In genomic region chr2:165849129-165849528, GRCm38 (mm10) we compare ENCODE assay signal across 7 mouse cellular contexts. TPM values are rescaled to one million over a fixed set of nuclear protein-coding genes. Genes with fewer than 3 reads are reported as not detected.
DNase-seq lines count a peak whose midpoint lies in the region; ATAC-seq and TF ChIP-seq lines count a peak whose summit lies in the region.

No protein-coding gene starts in this region.

- peak; percentile 71 for ATAC-seq in forebrain, embryonic 13.5 days
- peak; percentile 47 for ATAC-seq in megakaryocyte progenitor cell, adult 5-6 weeks (replicated peaks; ENCODE audit: poor library complexity)
- peak; percentile 40 for ATAC-seq in stomach, postnatal 0 days (ENCODE audit: low FRiP score, low TSS enrichment)

- H3ac ChIP-seq in C2C12 (ENCODE audit: control insufficient read depth, insufficient read length, low read depth) = no peak overlapping the region

- 26% methylated on average over 5 of the region's 5 CpGs for WGBS in forebrain, embryonic 13.5 days
- 43% methylated on average over 5 of the region's 5 CpGs for WGBS in stomach, postnatal 0 days

- no peak overlapping the region for H3K9ac ChIP-seq in forebrain, embryonic 13.5 days
- no peak overlapping the region for H3K9ac ChIP-seq in stomach, postnatal 0 days (ENCODE audit: low read length)

- H3K4me2 ChIP-seq in forebrain, embryonic 13.5 days = no peak overlapping the region
- no peak overlapping the region for H3K4me2 ChIP-seq in stomach, postnatal 0 days (replicated peaks; ENCODE audit: low read depth)

- H3K79me2 ChIP-seq in C2C12 (ENCODE audit: control insufficient read depth, insufficient read depth) = peaks cover 91% of the 10 kb centered on the region

- H3K36me3 ChIP-seq in C2C12 (ENCODE audit: control insufficient read depth, insufficient read depth) = peaks cover 89% of the 10 kb centered on the region
- H3K36me3 ChIP-seq in forebrain, embryonic 13.5 days (ENCODE audit: poor library complexity, severe bottlenecking) = peaks cover 60% of the 10 kb centered on the region
- peaks cover 24% of the 10 kb centered on the region for H3K36me3 ChIP-seq in stomach, postnatal 0 days (ENCODE audit: control insufficient read depth, insufficient read depth, low read length)

- no peak overlapping the region for H3K4me3 ChIP-seq in C2C12 (ENCODE audit: insufficient read depth, poor library complexity, severe bottlenecking)
- H3K4me3 ChIP-seq in forebrain, embryonic 13.5 days = no peak overlapping the region
- no peak overlapping the region for H3K4me3 ChIP-seq in stomach, postnatal 0 days (ENCODE audit: low read depth, low read length)

- intact Hi-C loops in heart, postnatal 10 days (cut with DNase I) = no loop called here

- H3K79me3 ChIP-seq in C2C12 (ENCODE audit: low read depth) = peaks cover 48% of the 10 kb centered on the region

- TF ChIP-seq CTCF in C2C12 (IDR thresholded peaks at IDR 0.05; ENCODE audit: control insufficient read depth, insufficient read depth, insufficient read length) = no peak
- TF ChIP-seq CTCF in stomach, postnatal 0 days (IDR thresholded peaks at IDR 0.05; ENCODE audit: low read depth) = no peak

- H3K9me3 ChIP-seq in forebrain, embryonic 13.5 days (replicated peaks) = no peaks in the 10 kb centered on the region
- no peaks in the 10 kb centered on the region for H3K9me3 ChIP-seq in stomach, postnatal 0 days (ENCODE audit: control insufficient read depth, low read length)

- H3K27ac ChIP-seq in forebrain, embryonic 13.5 days = peak overlapping the region; percentile 20
- H3K27ac ChIP-seq in stomach, postnatal 0 days (replicated peaks) = no peak overlapping the region

- no peak for TF ChIP-seq EP300 in stomach, postnatal 0 days (optimal IDR thresholded peaks at IDR 0.05)

- H3K4me1 ChIP-seq in forebrain, embryonic 13.5 days = peaks cover 40% of the 10 kb centered on the region
- 0 out of 2 replicates have a peak, but pooled peaks cover under 1% of the 10 kb centered on the region for H3K4me1 ChIP-seq in stomach, postnatal 0 days (replicated peaks; ENCODE audit: control insufficient read depth, insufficient read depth)

- no peaks in the 10 kb centered on the region for H3K27me3 ChIP-seq in C2C12 (ENCODE audit: control insufficient read depth, insufficient read depth, insufficient read length)
- H3K27me3 ChIP-seq in forebrain, embryonic 13.5 days = no peaks in the 10 kb centered on the region
- H3K27me3 ChIP-seq in stomach, postnatal 0 days (ENCODE audit: control insufficient read depth, insufficient read depth, low read length) = no peaks in the 10 kb centered on the region

- DNase-seq in MN1 (ENCODE audit: low spot score) = peak; percentile 91
- peak; percentile 86 to 89 for DNase-seq in heart, postnatal 10 days
- DNase-seq in kidney, postnatal 25 days = peak; percentile 92 to 95
- peak; percentile 68 for DNase-seq in stomach, postnatal 0 days (ENCODE audit: low spot score)

TF ChIP-seq in C2C12, 6 proteins besides CTCF, POLR2A, EP300 and RAD21:
- TF ChIP-seq USF1 (IDR thresholded peaks at IDR 0.05; ENCODE audit: low read depth) (peak; percentile 79), CEBPB (IDR thresholded peaks at IDR 0.05; ENCODE audit: low read depth) (no peak)

RNA-seq across cellular contexts. Expression of gene Zmynd8, which starts 49.7 kb away (rescaled TPM):
- polyA plus RNA-seq in C2C12 (2012; fragmentation: generic; extraction: Trizol) = 20.7 TPM
- 73.3 and 85.4 TPM in 2 replicates for polyA plus RNA-seq in forebrain, embryonic 13.5 days (2015; fragmentation: Nextera tagmentation; extraction: Ambion mirVana)
- 10 to 100 TPM; 48.7 to 55.5 TPM for total RNA-seq in heart, postnatal 10 days (2021)
- 44.6 and 49.9 TPM in 2 replicates for total RNA-seq in megakaryocyte progenitor cell, adult 5-6 weeks (2015)
- total RNA-seq in megakaryocyte progenitor cell, adult 5-6 weeks (2017) = 32.1 and 35.8 TPM in 2 replicates
- 24.3 and 29.7 TPM in 2 replicates for polyA plus RNA-seq in stomach, postnatal 0 days (2015; fragmentation: Nextera tagmentation; extraction: Ambion mirVana)
